Mouse (Mus musculus) forebrain, embryonic 15.5 days (tissue): ENCODE measurements at regions not wholly inside any gene's neighbourhood (a gene's known extent, or its start where the extent isn't known, plus 50 kb on each side); places are given as distances from the start of the nearest gene placed in this dataset.
"Not testable (repeated sequence)": the region's sequence is repeated elsewhere in the genome, so short reads cannot be mapped to it uniquely, and the experiment has no call there.

Experiments used
- ATAC-seq: fragments of 200-750 bp; cut with Nextera tagmentation; replicated peaks from 2 replicates; pipeline ENCODE4 v1.8.0; 2017; ENCODE audit warnings: mild to moderate bottlenecking, moderate TSS enrichment, moderate library complexity
- H3K27ac ChIP-seq: fragments of 300-500 bp; sonication (generic); replicated peaks from 2 replicates; pipeline ENCODE4 v1.5.1; 2015; ENCODE audit warnings: mild to moderate bottlenecking, inconsistent platforms
- H3K27me3 ChIP-seq: fragments of 300-500 bp; sonication (generic); 2 replicates; pipeline ENCODE4 v1.6.1; 2015; ENCODE audit warnings: inconsistent platforms
- H3K36me3 ChIP-seq: fragments of 300-500 bp; sonication (generic); 2 replicates; pipeline ENCODE4 v1.6.1; 2015; ENCODE audit warnings: mild to moderate bottlenecking, inconsistent platforms
- H3K4me1 ChIP-seq: fragments of 300-500 bp; sonication (generic); 2 replicates; pipeline ENCODE4 v1.6.1; 2015; ENCODE audit warnings: inconsistent platforms
- H3K4me2 ChIP-seq: fragments of 300-500 bp; sonication (generic); replicated peaks from 2 replicates; pipeline ENCODE4 v1.6.1; 2015; ENCODE audit warnings: mild to moderate bottlenecking, inconsistent platforms
- H3K4me3 ChIP-seq: fragments of 300-500 bp; sonication (generic); 2 replicates; pipeline ENCODE4 v1.5.1; 2015; ENCODE audit warnings: mild to moderate bottlenecking, inconsistent platforms
- H3K9ac ChIP-seq: fragments of 300-500 bp; sonication (generic); replicated peaks from 2 replicates; pipeline ENCODE4 v1.6.1; 2015; ENCODE audit warnings: mild to moderate bottlenecking, inconsistent platforms
- H3K9me3 ChIP-seq: fragments of 300-500 bp; sonication (generic); 2 replicates; pipeline ENCODE4 v1.6.1; 2016; ENCODE audit warnings: inconsistent platforms
- WGBS: fragments of 180-500 bp; shearing (Covaris S2); methylation state at CpG from one replicate; pipeline ENCODE4 v1.1.7; 2015; ENCODE audit warnings: mixed read lengths; 5-methylcytosine and 5-hydroxymethylcytosine counted together

DNA sequence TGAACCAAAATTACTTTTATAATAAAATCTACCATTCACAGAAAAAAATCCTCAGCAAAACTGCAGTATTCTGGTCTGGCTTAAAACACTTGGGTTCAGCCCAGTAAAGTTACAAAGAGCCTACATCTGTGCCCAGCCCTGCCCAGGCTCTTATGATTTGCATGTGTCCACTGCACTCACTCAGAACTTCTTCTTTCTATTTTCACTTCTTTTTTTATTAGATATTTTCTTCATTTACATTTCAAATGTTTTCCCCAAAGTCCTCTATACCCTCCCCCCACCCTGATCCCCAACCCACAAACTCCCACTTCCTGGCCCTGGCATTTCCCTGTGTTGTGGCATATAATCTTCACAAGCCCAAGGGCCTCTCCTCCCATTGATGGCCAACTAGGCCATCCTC, 1442.4 kb upstream of the Tacstd2 start:
- Histone ChIP-seq H3K4me3 (no peak overlapping the region), H3K4me1 (no peaks in the 10 kb centered on the region), H3K27ac (no peak overlapping the region), H3K36me3 (no peaks in the 10 kb centered on the region), H3K27me3 (no peaks in the 10 kb centered on the region), H3K9ac (no peak overlapping the region), H3K9me3 (no peaks in the 10 kb centered on the region), H3K4me2 (no peak overlapping the region)
- no peak for ATAC-seq

- Histone ChIP-seq H3K36me3 (no peaks in the 10 kb centered on the region), H3K9me3 (no peaks in the 10 kb centered on the region), H3K27ac (no peak overlapping the region), H3K4me3 (no peak overlapping the region), H3K4me2 (no peak overlapping the region), H3K4me1 (no peaks in the 10 kb centered on the region), H3K27me3 (no peaks in the 10 kb centered on the region), H3K9ac (no peak overlapping the region)
- no peak for ATAC-seq
These were observed 1428.4 kb upstream of the Tacstd2 start for GRCm38 (mm10) chr6:68964012-68964411.

DNA sequence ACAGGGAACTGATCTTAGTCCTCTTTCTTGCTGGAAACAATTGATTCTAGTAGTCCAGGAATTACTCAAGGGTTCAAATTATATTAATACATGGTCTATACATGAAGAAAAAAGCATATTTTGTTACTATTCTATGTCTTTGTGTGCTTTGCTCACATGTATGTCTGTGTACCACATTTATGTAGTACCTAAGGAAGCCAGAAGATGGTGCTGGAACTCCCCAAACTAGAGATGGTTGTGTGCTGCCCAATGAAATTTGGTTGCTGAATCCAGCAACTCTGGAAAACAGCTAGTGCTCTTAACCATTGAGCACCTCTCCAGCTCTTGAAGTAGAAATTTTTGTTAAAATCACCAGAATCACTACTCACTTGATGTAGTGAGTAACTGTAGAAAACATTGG, 1402.5 kb upstream of the Tacstd2 start:
- H3K4me2 ChIP-seq, H3K4me3 ChIP-seq, H3K4me1 ChIP-seq, H3K27ac ChIP-seq, ATAC-seq, H3K9me3 ChIP-seq, H3K27me3 ChIP-seq, H3K9ac ChIP-seq, H3K36me3 ChIP-seq: not testable (repeated sequence)

DNA sequence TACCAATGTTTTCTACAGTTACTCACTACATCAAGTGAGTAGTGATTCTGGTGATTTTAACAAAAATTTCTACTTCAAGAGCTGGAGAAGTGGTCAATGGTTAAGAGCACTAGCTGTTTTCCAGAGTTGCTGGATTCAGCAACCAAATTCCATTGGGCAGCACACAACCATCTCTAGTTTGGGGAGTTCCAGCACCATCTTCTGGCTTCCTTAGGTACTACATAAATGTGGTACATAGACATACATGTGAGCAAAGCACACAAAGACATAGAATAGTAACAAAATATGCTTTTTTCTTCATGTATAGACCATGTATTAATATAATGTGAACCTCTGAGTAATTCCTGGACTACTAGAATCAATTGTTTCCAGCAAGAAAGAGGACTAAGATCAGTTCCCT, 1396.3 kb upstream of the Tacstd2 start:
- H3K27me3 ChIP-seq, H3K4me3 ChIP-seq, H3K4me1 ChIP-seq, H3K9me3 ChIP-seq, H3K9ac ChIP-seq, H3K36me3 ChIP-seq, ATAC-seq, H3K27ac ChIP-seq, H3K4me2 ChIP-seq: not testable (repeated sequence)

DNA sequence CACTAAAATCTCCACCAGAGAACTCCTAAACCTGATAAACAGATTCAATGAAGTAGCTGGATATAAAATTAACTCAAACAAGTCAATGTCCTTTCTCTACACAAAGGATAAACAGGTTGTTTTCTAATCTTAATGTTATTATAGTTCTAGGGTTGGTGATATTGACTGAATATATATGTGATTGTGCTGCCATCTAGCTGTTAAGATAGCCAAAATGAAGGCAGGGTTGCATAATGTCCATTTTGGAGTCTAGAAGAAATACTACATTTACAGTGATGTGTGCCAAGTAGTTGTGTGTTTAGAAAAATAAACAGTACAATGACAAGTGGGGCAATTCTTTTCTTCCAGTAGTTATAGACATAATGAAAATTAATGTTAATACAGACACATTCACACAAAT, 1379.9 kb upstream of the Tacstd2 start:
- H3K9ac ChIP-seq, result no peak overlapping the region
- no peak overlapping the region for H3K4me3 ChIP-seq
- H3K4me2 ChIP-seq, result no peak overlapping the region
- H3K27me3 ChIP-seq, result no peaks in the 10 kb centered on the region
- H3K4me1 ChIP-seq, result no peaks in the 10 kb centered on the region
- ATAC-seq, result no peak
- no peak overlapping the region for H3K27ac ChIP-seq
- no peaks in the 10 kb centered on the region for H3K36me3 ChIP-seq
- H3K9me3 ChIP-seq, result no peaks in the 10 kb centered on the region

DNA sequence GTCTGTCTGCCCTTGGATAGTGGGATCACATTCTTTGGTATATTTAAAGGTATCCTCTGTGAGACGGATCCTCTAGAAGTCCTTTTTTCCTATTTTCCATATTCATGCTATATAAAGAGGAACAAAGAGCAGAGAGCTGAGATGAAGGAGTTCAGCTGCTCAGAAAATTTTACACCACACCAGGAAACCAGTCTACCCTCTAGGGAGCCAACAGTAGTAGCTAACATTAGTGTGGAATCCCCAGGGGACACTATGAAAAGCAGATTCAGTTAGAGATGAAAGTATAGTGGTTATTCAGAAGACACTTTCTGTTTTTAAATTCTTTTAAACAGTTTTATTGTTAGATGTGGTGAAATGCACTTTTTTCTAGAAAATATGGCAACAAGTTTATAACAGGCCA, 1348.5 kb upstream of the Tacstd2 start:
- 71% methylated on average over 1 of the region's 1 CpGs for WGBS
- no peak overlapping the region for H3K9ac ChIP-seq
- H3K4me2 ChIP-seq, result no peak overlapping the region
- no peaks in the 10 kb centered on the region for H3K4me1 ChIP-seq
- no peak overlapping the region for H3K27ac ChIP-seq
- ATAC-seq, result no peak
- H3K9me3 ChIP-seq, result no peaks in the 10 kb centered on the region
- no peak overlapping the region for H3K4me3 ChIP-seq
- H3K36me3 ChIP-seq, result no peaks in the 10 kb centered on the region
- no peaks in the 10 kb centered on the region for H3K27me3 ChIP-seq

GRCm38 (mm10) chr6:68852761-68853160, 1317.2 kb upstream of the Tacstd2 start:
- not testable (repeated sequence) for H3K27me3 ChIP-seq, H3K4me3 ChIP-seq, H3K27ac ChIP-seq, H3K36me3 ChIP-seq, H3K4me1 ChIP-seq, H3K4me2 ChIP-seq, H3K9ac ChIP-seq, ATAC-seq, H3K9me3 ChIP-seq

DNA sequence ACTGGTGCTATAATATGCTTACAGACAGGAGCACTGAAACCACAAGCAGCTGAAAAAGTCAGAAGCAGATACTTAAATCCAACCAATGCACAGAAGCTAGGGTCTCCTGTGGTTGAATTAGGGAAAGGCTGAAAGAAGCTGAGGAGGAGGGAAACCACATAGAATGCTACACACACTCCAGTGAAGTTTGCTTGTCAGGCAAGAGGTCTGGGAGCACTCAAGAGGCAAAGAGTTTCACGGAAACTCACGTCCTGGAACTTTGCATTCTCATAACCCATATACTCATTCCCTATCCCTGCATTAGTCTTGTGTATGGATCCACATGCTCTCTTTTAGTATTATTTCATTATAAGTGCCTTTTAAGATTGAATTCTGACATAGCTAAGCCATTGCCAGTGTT, 1316.7 kb upstream of the Tacstd2 start:
- 95% methylated on average over 2 of the region's 2 CpGs for WGBS
- Histone ChIP-seq H3K4me1 (no peaks in the 10 kb centered on the region), H3K36me3 (no peaks in the 10 kb centered on the region), H3K27ac (no peak overlapping the region), H3K4me3 (no peak overlapping the region), H3K4me2 (no peak overlapping the region), H3K27me3 (no peaks in the 10 kb centered on the region), H3K9me3 (no peaks in the 10 kb centered on the region), H3K9ac (no peak overlapping the region)
- no peak for ATAC-seq

DNA sequence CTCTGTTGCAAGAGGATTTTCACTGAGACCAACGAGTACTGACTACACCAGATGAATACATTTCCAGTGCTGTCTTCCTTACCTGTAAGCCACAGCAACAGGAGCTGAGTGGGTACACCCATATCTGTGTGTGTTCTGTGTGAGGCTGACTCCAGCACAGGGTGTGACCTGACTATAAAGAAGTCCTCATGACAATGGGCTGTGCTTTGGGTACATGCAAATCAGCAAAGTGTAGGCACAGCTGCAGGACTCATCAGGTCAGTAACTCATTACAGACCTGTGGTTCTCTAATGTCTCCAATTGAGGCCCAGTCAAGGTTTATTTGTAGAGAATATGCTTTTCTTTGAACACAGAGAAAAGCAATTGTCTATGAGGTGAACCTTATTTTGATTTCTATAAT, 1299.6 kb upstream of the Tacstd2 start:
- ATAC-seq, result no peak
- Histone ChIP-seq H3K9me3 (no peaks in the 10 kb centered on the region), H3K27me3 (no peaks in the 10 kb centered on the region), H3K9ac (no peak overlapping the region), H3K4me1 (no peaks in the 10 kb centered on the region), H3K4me3 (no peak overlapping the region), H3K36me3 (no peaks in the 10 kb centered on the region), H3K4me2 (no peak overlapping the region), H3K27ac (no peak overlapping the region)
- WGBS, result 78% methylated on average over 1 of the region's 1 CpGs

DNA sequence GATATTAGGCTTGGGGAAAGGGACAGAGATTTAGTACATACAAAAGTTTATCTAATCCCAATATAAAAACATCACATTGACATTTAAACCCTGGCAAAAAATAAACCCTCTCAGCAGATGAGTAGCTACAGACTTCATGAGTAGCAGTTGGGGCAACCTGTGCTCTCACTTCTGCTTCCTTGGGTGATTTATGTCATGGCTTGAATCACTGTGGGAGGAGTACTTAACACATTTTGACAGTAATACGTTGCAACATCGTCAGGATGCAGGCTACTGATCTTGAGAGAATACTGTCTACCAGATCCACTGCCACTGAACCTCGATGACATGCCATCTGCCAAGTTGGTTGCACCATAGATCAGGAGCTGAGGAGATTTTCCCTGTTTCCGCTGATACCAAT, 1299.0 kb upstream of the Tacstd2 start:
- H3K4me2 ChIP-seq, result no peak overlapping the region
- H3K27me3 ChIP-seq, result no peaks in the 10 kb centered on the region
- 85% methylated on average over 4 of the region's 4 CpGs for WGBS
- H3K9me3 ChIP-seq, result no peaks in the 10 kb centered on the region
- no peak for ATAC-seq
- H3K27ac ChIP-seq, result no peak overlapping the region
- no peaks in the 10 kb centered on the region for H3K4me1 ChIP-seq
- H3K9ac ChIP-seq, result no peak overlapping the region
- no peak overlapping the region for H3K4me3 ChIP-seq
- H3K36me3 ChIP-seq, result no peaks in the 10 kb centered on the region

GRCm38 (mm10) chr6:68828460-68828859, 1292.9 kb upstream of the Tacstd2 start:
- not testable (repeated sequence) for H3K36me3 ChIP-seq, H3K4me3 ChIP-seq, ATAC-seq, H3K9ac ChIP-seq, H3K4me1 ChIP-seq, H3K4me2 ChIP-seq, H3K27me3 ChIP-seq, H3K27ac ChIP-seq, H3K9me3 ChIP-seq
- 100% methylated on average over 1 of the region's 1 CpGs for WGBS

GRCm38 (mm10) chr6:68813346-68813745, 1277.8 kb upstream of the Tacstd2 start:
- H3K4me1 ChIP-seq, result no peaks in the 10 kb centered on the region
- H3K27me3 ChIP-seq, result no peaks in the 10 kb centered on the region
- no peak overlapping the region for H3K27ac ChIP-seq
- H3K4me3 ChIP-seq, result no peak overlapping the region
- WGBS, result 69% methylated on average over 3 of the region's 3 CpGs
- ATAC-seq, result no peak
- no peaks in the 10 kb centered on the region for H3K9me3 ChIP-seq
- no peak overlapping the region for H3K4me2 ChIP-seq
- no peak overlapping the region for H3K9ac ChIP-seq
- H3K36me3 ChIP-seq, result no peaks in the 10 kb centered on the region

- H3K9ac ChIP-seq, ATAC-seq, H3K27ac ChIP-seq, H3K4me3 ChIP-seq, H3K27me3 ChIP-seq, H3K9me3 ChIP-seq, H3K4me2 ChIP-seq, H3K36me3 ChIP-seq, H3K4me1 ChIP-seq: not testable (repeated sequence)
- 94% methylated on average over 19 of the region's 19 CpGs for WGBS
These were observed 1263.6 kb upstream of the Tacstd2 start for GRCm38 (mm10) chr6:68799205-68799604.

DNA sequence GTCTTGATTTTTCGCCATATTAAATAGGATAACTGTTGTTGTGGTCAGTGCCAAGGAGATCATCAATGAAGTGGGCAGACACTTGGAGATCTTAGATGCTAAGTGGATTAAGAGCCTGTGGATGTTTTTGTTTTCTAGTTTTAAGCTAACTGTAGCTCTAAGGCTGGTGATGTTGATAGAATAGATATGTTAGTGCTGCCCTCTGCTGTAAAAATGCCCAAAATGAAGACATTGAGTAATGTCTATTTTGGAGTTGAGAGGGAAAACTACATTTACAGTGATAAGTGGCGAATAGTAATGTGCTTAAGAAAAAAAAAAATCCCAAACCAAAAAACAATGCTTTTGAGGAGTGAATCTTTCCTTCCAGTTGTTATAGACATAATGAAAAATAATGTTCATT, 1235.9 kb upstream of the Tacstd2 start:
- no peak overlapping the region for H3K4me2 ChIP-seq
- H3K27ac ChIP-seq, result no peak overlapping the region
- H3K36me3 ChIP-seq, result no peaks in the 10 kb centered on the region
- ATAC-seq, result no peak
- H3K27me3 ChIP-seq, result no peaks in the 10 kb centered on the region
- H3K4me3 ChIP-seq, result no peak overlapping the region
- no peaks in the 10 kb centered on the region for H3K9me3 ChIP-seq
- 75% methylated on average over 2 of the region's 2 CpGs for WGBS
- no peaks in the 10 kb centered on the region for H3K4me1 ChIP-seq
- H3K9ac ChIP-seq, result no peak overlapping the region
